Mouse (Mus musculus): ENCODE measurements at regions not wholly inside any gene's neighbourhood (a gene's known extent, or its start where the extent isn't known, plus 50 kb on each side); places are given as distances from the start of the nearest gene placed in this dataset.

GRCm38 (mm10) chr15:97499240-97499639, 206.4 kb downstream of the Rpap3 start:
- 94% methylated on average over 5 of the region's 5 CpGs for WGBS
- no peak for TF ChIP-seq CTCF (IDR thresholded peaks at IDR 0.05; ENCODE audit: low read depth)
- Histone ChIP-seq H3K9me3 (ENCODE audit: low read length) (no peaks in the 10 kb centered on the region), H3K9ac (replicated peaks; ENCODE audit: low read length) (no peak overlapping the region), H3K4me3 (ENCODE audit: low read length) (no peak overlapping the region), H3K27me3 (ENCODE audit: insufficient read depth, low read length) (no peaks in the 10 kb centered on the region), H3K27ac (no peak overlapping the region), H3K36me3 (ENCODE audit: insufficient read depth, low read length) (no peaks in the 10 kb centered on the region), H3K4me2 (ENCODE audit: low read depth, low read length) (no peak overlapping the region), H3K4me1 (ENCODE audit: insufficient read depth, low read length) (peaks cover 4% of the 10 kb centered on the region; the same call in 1 of the 2 replicates)
- ATAC-seq (no peak), DNase-seq (ENCODE audit: low spot score) (no peak)

DNA sequence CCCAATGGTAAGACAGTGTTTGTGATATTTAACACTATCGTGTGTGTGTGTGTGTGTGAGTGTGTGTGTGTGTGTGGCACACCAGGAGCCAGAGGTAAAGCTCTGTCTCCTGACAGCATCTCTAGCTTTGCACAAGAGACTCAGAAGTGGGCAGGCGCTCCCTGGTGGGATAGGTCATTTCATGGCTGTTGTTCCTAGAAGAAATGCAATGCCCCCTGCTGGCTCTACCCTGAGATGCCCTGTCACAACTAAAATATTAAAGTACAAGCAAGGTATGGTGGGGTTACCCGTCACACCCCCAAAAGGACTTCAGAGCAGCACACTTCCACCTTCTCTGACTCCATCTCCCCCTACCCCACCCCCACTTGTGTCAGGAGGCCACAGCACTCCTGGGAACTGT, 207.2 kb downstream of the Rpap3 start:
- Histone ChIP-seq H3K27me3 (ENCODE audit: insufficient read depth, low read length) (no peaks in the 10 kb centered on the region), H3K36me3 (ENCODE audit: insufficient read depth, low read length) (no peaks in the 10 kb centered on the region), H3K4me1 (ENCODE audit: insufficient read depth, low read length) (peaks cover 4% of the 10 kb centered on the region; the same call in 1 of the 2 replicates), H3K4me2 (ENCODE audit: low read depth, low read length) (no peak overlapping the region), H3K9ac (replicated peaks; ENCODE audit: low read length) (no peak overlapping the region), H3K27ac (no peak overlapping the region), H3K9me3 (ENCODE audit: low read length) (no peaks in the 10 kb centered on the region), H3K4me3 (ENCODE audit: low read length) (no peak overlapping the region)
- WGBS, result 93% methylated on average over 3 of the region's 3 CpGs
- no peak for DNase-seq (ENCODE audit: low spot score)
- no peak for TF ChIP-seq CTCF (IDR thresholded peaks at IDR 0.05; ENCODE audit: low read depth)
- ATAC-seq, result no peak

- Histone ChIP-seq H3K4me1 (ENCODE audit: insufficient read depth, low read length) (no peaks in the 10 kb centered on the region), H3K9me3 (ENCODE audit: low read length) (no peaks in the 10 kb centered on the region), H3K36me3 (ENCODE audit: insufficient read depth, low read length) (no peaks in the 10 kb centered on the region), H3K27ac (no peak overlapping the region), H3K4me2 (ENCODE audit: low read depth, low read length) (no peak overlapping the region), H3K9ac (replicated peaks; ENCODE audit: low read length) (no peak overlapping the region), H3K27me3 (ENCODE audit: insufficient read depth, low read length) (no peaks in the 10 kb centered on the region), H3K4me3 (ENCODE audit: low read length) (no peak overlapping the region)
- no peak for DNase-seq (ENCODE audit: low spot score)
- TF ChIP-seq CTCF (IDR thresholded peaks at IDR 0.05; ENCODE audit: low read depth), result no peak
- WGBS, result 87% methylated on average over 3 of the region's 3 CpGs
- ATAC-seq, result no peak
Observed at GRCm38 (mm10) chr15:97496026-97496425, 209.6 kb downstream of the Rpap3 start.

GRCm38 (mm10) chr15:97493340-97493739, 212.3 kb downstream of the Rpap3 start:
- ATAC-seq (no peak), DNase-seq (ENCODE audit: low spot score) (no peak)
- Histone ChIP-seq H3K4me1 (ENCODE audit: insufficient read depth, low read length) (no peaks in the 10 kb centered on the region), H3K27ac (no peak overlapping the region), H3K4me3 (ENCODE audit: low read length) (no peak overlapping the region), H3K36me3 (ENCODE audit: insufficient read depth, low read length) (no peaks in the 10 kb centered on the region), H3K4me2 (ENCODE audit: low read depth, low read length) (no peak overlapping the region), H3K9ac (replicated peaks; ENCODE audit: low read length) (no peak overlapping the region), H3K9me3 (ENCODE audit: low read length) (no peaks in the 10 kb centered on the region), H3K27me3 (ENCODE audit: insufficient read depth, low read length) (no peaks in the 10 kb centered on the region)
- 80% methylated on average over 5 of the region's 5 CpGs for WGBS
- TF ChIP-seq CTCF (IDR thresholded peaks at IDR 0.05; ENCODE audit: low read depth), result no peak

DNA sequence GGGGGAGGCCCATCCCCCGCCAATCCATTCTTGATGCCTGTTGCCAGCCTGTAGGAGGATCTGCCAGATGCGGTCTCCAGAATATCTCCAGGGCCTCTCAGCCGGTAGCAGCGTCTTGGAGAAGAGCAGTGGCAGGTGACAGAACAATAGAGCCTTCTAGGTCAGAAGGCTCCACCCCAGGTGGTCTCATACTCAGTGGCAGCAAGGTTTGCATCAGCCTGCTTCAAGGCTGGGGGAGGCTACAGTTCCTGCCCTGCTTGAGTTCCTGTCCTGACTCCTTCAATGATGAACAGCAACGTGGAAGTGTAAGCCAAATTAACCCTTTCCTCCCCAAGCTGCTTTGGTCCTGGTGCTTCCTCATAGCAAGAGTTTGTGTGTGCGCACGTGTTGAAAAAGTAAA, 213.8 kb downstream of the Rpap3 start:
- DNase-seq (ENCODE audit: low spot score) (no peak), ATAC-seq (no peak)
- whole genome bisulfite sequencing, result 69% methylated on average over 7 of the region's 7 CpGs
- no peaks in the 10 kb centered on the region for H3K9me3 ChIP-seq (ENCODE audit: low read length)
- no peaks in the 10 kb centered on the region for H3K27me3 ChIP-seq (ENCODE audit: insufficient read depth, low read length)
- no peak for TF ChIP-seq CTCF (IDR thresholded peaks at IDR 0.05; ENCODE audit: low read depth)
- H3K9ac ChIP-seq (replicated peaks; ENCODE audit: low read length), result no peak overlapping the region
- H3K4me1 ChIP-seq (ENCODE audit: insufficient read depth, low read length), result no peaks in the 10 kb centered on the region
- no peak overlapping the region for H3K4me3 ChIP-seq (ENCODE audit: low read length)
- no peak overlapping the region for H3K4me2 ChIP-seq (ENCODE audit: low read depth, low read length)
- H3K27ac ChIP-seq, result no peak overlapping the region
- no peaks in the 10 kb centered on the region for H3K36me3 ChIP-seq (ENCODE audit: insufficient read depth, low read length)

DNA sequence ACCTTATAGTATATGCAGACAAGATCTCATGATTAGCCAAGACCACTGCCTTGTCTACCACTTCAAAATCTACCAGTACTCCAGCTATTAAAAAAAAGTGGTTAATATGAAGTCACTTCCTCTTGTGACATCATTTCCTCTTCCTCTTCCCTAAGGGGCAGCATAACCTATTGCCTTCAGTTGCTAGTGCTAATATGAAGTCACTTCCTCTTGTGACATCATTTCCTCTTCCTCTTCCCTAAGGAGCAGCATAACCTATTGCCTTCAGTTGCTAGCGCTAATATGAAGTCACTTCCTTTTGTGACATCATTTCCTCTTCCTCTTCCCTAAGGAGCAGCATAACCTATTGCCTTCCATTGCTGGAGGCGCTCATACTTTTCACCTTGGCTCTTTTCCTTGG, 218.2 kb downstream of the Rpap3 start:
- ATAC-seq (no peak), DNase-seq (ENCODE audit: low spot score) (no peak)
- no peaks in the 10 kb centered on the region for H3K36me3 ChIP-seq (ENCODE audit: insufficient read depth, low read length)
- no peaks in the 10 kb centered on the region for H3K9me3 ChIP-seq (ENCODE audit: low read length)
- no peak overlapping the region for H3K4me3 ChIP-seq (ENCODE audit: low read length)
- H3K27me3 ChIP-seq (ENCODE audit: insufficient read depth, low read length), result no peaks in the 10 kb centered on the region
- H3K4me1 ChIP-seq (ENCODE audit: insufficient read depth, low read length), result no peaks in the 10 kb centered on the region
- TF ChIP-seq CTCF (IDR thresholded peaks at IDR 0.05; ENCODE audit: low read depth), result no peak
- H3K9ac ChIP-seq (replicated peaks; ENCODE audit: low read length), result no peak overlapping the region
- H3K27ac ChIP-seq, result no peak overlapping the region
- no peak overlapping the region for H3K4me2 ChIP-seq (ENCODE audit: low read depth, low read length)
- 100% methylated on average over 2 of the region's 2 CpGs for WGBS

- WGBS, result 90% methylated on average over 15 of the region's 15 CpGs
- TF ChIP-seq CTCF (IDR thresholded peaks at IDR 0.05; ENCODE audit: low read depth), result no peak
Observed at GRCm38 (mm10) chr15:97471986-97472779, 225.1 kb upstream of the Amigo2 start.

More at GRCm38 (mm10) chr15:97471986-97472779, 225.1 kb upstream of the Amigo2 start:
- no peak for DNase-seq (ENCODE audit: low spot score)
- ATAC-seq, result no peak
- Histone ChIP-seq H3K4me2 (ENCODE audit: low read depth, low read length) (no peak overlapping the region), H3K27me3 (ENCODE audit: insufficient read depth, low read length) (no peaks in the 10 kb centered on the region), H3K4me3 (ENCODE audit: low read length) (no peak overlapping the region), H3K27ac (no peak overlapping the region), H3K4me1 (ENCODE audit: insufficient read depth, low read length) (no peaks in the 10 kb centered on the region), H3K36me3 (ENCODE audit: insufficient read depth, low read length) (no peaks in the 10 kb centered on the region), H3K9me3 (ENCODE audit: low read length) (no peaks in the 10 kb centered on the region), H3K9ac (replicated peaks; ENCODE audit: low read length) (no peak overlapping the region)
